Mouse (Mus musculus) splenic B cell, adult 2 months (primary cell): ENCODE results near the gene Ntm.

ENCODE experiments used
- DNase-seq: peaks from one replicate; pipeline ENCODE4 v3.0.0-alpha.2; 2011; ENCODE audit warnings: low read depth, low spot score
- H3K27me3 ChIP-seq: 2 replicates; pipeline ENCODE4 v1.6.1; 2012; ENCODE audit warnings: mild to moderate bottlenecking, low read length, moderate library complexity, mixed read lengths; ENCODE audit not compliant: control insufficient read depth, poor library complexity, insufficient read depth, severe bottlenecking
- H3K36me3 ChIP-seq: 2 replicates; pipeline ENCODE4 v1.6.1; 2012; ENCODE audit warnings: mild to moderate bottlenecking, low read length, moderate library complexity, mixed read lengths; ENCODE audit not compliant: control insufficient read depth, poor library complexity, insufficient read depth, severe bottlenecking

Gene Ntm

DNA sequence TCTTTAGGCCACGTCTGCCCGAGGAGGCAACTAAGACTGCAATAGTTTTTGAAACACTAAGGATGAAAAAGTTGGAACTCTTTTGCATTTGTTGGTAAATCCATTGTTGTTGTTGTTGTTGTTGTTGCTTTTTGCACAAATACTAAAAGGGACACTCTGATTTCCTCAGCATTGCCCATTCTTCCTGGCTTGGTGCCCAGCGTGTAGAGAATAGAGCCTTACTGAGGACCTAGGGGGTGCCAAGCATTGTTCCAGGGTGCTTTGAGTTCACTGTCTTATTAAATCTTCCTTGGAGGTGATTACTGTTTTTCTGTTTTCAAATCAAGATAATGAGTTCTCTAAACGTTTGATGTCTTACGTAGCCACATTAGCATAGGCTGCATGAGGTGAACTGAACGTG lies 428.2 kb downstream of the Ntm start:
- no peak for DNase-seq
- H3K36me3 ChIP-seq = no peaks in the 10 kb centered on the region
- no peaks in the 10 kb centered on the region for H3K27me3 ChIP-seq

DNA sequence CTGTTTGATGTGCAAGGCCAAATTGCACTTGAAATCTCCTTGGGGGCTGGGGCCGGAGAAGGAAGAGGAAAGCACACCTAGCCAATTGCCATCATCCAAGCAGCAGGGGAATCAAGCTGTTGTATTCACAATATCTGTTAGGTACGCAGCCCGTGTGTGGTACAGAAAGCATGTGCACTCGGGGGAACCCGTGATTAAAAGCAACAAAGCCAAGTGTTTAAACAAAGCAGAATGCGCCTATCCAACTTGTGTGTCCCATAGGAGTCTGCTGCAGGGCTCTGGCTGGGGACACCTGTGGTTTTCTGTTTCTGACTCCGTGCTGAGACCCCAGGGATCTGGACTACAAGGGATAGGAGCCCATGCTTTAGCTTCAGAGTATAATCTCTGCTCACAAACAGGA lies 428.6 kb downstream of the Ntm start:
- no peaks in the 10 kb centered on the region for H3K27me3 ChIP-seq
- DNase-seq = no peak
- H3K36me3 ChIP-seq = no peaks in the 10 kb centered on the region

DNA sequence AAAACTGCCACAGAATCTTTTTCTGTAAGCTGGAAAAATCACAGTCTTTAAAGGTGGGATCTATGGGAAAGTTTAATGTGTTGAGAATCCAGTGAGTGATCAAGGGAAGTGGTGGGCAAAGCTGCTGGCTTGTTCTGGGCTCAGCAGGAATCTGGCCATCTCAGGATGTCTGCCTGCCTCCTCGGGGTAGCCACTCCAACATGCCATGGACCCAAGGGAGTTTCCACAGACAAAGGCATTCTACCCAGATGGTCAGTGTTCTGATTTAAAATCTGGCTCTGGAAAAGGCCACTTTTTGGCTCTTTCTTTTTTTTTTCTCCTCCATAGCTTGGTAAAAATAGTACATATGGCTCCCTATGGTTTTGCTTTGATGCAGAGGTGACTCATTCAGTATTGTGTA lies 429.4 kb downstream of the Ntm start:
- H3K27me3 ChIP-seq = no peaks in the 10 kb centered on the region
- no peak for DNase-seq
- no peaks in the 10 kb centered on the region for H3K36me3 ChIP-seq

DNA sequence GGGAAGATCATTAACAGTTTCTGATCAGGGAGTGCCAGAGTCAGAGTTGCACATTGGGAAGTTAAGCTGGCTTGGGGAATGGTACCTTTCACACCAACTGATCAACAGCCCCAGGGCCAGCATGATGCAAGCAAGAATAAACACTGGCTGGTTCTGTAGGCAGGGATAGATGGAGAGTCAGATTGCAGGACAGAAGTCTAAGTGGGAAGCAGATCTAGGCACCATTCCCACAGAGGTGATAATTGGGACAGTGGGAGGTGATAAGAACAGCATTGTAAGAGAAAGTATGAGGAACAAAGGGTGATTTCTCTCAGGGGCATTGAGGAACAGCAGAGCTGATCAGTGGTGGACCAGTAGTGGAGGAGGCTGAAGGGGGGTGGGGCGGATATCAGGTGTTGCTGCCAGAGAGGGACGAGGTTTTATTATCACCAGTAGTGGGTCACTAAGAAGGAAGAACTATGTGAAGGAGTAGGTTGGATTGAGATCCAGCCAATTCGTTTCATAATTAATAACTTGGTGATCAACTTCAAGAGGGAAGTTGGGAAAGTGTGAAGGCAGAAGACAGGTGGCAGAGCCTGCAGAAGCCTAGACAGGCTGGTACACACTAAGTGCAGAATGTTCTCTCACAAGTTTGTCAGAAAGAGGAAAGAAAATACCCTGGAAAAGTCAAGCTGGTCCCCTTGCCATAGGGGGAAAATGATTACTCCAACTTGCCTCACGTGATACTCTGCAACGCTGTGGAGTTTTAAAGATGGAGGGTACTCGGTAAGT lies 431.6 kb downstream of the Ntm start:
- no peak for DNase-seq
- Histone ChIP-seq H3K27me3 (no peaks in the 10 kb centered on the region), H3K36me3 (no peaks in the 10 kb centered on the region)

DNA sequence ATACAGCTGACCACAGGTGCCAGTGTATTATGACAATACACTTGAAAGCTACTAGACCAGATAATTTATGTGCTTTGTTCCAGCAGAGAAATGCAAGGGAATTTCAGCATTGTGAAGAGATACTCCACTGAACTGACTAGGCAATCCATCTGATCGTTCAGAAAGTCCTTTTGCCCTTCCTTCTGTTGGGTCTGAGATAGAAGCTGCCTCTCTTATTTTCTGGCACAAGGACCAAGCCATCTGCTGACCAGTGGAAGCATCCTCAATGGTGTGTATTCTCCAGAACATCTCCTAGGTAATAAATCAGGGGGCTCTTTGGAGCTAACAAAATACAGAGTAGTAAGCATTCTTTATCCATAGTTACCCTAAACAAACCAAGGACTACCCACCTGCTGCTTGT lies 438.8 kb downstream of the Ntm start:
- Histone ChIP-seq H3K36me3 (no peaks in the 10 kb centered on the region), H3K27me3 (no peaks in the 10 kb centered on the region)
- DNase-seq = no peak

DNA sequence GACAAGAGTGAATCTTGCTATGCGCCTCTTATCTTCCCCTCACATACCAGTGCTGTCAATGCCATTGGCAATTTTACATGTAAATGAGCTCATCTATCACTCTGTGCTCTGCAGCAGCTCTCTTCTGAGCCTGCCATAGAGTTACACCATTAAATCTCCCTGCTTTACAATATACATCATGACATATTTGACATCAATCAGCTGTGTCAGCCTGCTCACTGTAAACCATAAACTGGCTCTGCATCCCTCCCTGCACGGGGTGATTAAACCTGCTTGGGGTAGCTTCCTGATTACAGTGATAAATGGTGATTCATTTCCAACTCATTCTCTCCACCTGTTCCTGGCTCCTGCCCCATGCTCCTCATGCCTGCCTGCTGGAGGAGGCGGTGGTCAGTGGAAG lies 439.7 kb downstream of the Ntm start:
- Histone ChIP-seq H3K36me3 (no peaks in the 10 kb centered on the region), H3K27me3 (no peaks in the 10 kb centered on the region)
- no peak for DNase-seq

DNA sequence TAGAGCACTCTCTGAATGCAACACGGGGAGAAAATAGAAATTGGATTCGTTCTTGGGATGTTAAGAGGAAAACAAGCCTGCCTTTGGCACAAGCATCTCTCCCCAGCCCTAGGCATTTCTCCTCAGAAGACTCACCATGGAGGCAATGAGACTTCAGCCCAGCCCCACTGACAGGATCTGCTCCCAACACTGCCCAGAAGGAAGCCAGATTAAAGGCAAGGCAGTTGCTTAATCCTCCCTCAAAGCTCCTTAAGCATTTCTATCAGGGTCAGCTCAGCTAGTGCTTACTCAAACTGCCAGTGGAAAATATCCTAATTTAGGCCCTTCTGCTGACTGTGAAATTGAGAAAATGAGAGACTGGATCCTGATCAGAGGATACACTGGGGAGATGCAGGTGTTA lies 443.8 kb downstream of the Ntm start:
- no peaks in the 10 kb centered on the region for H3K36me3 ChIP-seq
- no peaks in the 10 kb centered on the region for H3K27me3 ChIP-seq
- no peak for DNase-seq

DNA sequence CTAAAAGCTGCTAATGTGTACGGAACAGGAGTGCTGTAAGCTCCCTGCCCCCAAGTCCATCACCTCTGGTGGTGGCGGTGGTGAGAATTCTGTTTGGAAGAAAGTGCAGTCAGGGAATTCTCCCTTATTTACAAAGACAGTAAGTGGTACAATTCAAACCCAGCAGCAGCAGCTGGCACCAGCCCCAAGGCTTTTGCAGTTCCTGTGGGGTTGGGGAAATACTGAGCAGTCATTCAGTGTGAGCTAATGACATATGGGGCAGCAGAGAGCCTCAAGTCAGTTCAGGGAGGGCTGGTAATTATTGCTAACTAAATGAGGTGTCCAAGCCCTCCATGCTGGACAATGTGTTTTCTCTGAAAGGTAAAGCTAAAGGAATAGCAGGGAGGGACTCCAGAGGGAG lies 446.3 kb downstream of the Ntm start:
- no peaks in the 10 kb centered on the region for H3K36me3 ChIP-seq
- DNase-seq = no peak
- H3K27me3 ChIP-seq = no peaks in the 10 kb centered on the region

DNA sequence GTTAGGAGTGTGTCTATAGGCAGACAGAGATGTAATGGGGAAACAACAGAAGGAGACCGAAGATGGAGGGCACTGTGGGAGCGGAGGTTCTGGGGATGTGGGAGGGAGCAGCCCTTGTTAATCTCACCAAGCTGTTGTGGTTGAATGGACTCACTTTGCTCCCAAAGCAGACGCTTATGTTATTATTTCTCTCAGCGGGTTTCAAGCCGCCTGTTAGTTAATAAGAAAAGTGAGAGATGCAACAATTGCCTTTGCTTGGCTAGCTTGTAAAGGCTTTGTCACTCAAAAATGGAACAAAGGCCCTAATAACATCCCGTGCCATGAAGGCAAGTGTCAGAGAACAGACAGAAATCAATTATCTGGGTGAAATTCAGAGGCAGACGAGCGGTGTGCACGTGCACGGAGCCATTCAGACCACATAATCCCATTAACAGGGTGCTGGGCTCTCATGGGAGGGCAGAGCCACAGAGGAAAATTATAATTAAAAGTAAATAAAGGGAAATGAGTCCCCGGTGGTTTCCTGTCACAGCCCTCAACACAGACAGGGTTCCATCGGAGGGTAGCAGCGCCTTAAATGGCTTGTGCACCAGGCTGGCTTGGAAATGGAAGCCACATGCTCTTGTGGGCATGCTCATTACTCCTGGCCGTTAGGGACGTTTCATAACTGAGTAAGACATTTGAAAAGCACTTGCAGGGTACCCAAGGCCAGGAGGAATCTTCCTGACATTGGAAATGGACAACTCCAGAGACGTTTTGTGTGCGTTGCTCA lies 448.2 kb downstream of the Ntm start:
- DNase-seq = no peak
- H3K27me3 ChIP-seq = no peaks in the 10 kb centered on the region
- no peaks in the 10 kb centered on the region for H3K36me3 ChIP-seq

DNA sequence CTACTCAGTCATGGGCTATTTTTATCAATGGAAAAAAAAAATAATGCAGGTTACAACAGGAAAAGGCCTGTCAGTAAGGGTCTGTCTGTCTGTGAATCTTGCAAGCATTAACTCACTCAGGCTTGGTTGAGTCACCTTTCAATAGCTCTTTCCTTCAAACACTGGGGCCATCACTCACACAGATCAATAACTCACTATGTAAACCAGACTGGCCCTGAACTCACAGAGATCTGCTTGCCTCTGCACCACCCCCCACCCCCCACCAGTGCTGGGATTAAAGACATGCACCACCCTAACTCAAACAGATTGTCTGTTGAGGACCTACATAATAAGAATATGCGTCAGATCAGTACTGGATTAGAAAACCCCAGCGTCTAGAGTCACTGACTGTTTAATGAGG lies 466.9 kb downstream of the Ntm start:
- no peaks in the 10 kb centered on the region for H3K36me3 ChIP-seq
- no peak for DNase-seq
- H3K27me3 ChIP-seq = no peaks in the 10 kb centered on the region

DNA sequence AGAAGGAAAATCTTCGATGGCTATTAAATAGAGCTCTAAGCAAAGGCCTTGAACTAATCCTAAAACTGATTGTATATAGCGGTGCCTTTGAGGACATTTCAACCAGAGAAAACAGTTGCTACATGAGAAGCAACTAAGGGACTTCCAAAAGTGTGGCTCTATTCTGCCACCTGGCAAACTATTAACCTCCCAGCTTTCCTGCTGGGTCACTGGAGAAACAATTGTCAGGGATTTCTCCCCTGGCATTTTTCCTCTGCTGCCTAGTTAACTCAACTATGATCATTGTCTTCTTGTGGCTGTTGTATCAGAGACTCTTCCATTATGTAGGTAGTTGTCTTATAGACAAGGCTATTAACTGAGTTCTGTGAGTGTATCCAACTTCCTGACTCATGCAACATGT lies 480.7 kb downstream of the Ntm start:
- Histone ChIP-seq H3K36me3 (no peaks in the 10 kb centered on the region), H3K27me3 (no peaks in the 10 kb centered on the region)
- DNase-seq = no peak

DNA sequence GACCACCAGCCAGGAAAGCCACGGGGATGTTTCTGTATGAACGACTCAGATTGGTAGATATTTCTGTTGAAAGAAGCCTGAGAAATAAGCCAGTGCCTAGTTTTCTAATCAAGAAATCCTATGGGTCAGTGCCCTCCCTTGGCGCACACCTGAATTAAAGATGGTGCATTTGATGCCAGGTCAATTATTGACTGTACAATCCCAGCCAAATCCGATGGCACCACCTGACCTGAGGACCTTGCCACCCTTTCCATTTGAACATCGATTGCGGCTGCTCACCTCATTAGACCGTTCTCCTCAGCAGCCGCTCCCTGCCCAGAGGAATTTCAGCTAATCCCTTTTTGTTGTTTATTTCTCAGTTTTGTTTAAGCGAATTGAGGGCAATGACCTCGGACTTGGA lies 483.9 kb downstream of the Ntm start:
- Histone ChIP-seq H3K27me3 (no peaks in the 10 kb centered on the region), H3K36me3 (no peaks in the 10 kb centered on the region)
- DNase-seq = no peak

DNA sequence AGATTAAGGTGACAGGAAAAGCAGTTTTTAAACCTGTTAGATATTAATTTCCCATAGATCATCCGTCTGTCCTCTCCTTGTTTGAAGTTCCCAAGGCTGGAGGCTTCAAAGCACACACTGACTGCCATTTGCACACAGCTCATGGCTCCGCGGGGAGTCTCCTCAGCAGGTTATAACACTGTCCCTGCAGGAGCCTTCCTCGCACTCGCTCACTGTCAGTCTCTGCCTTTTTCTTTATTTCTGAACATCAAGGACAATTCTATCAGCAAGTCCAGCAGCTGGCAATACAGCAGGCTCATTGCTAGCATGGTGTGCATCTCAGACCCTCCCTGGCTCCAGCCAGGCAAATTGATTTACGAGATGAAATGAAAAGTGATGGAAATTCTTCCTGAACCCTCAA lies 485.7 kb downstream of the Ntm start:
- Histone ChIP-seq H3K27me3 (no peaks in the 10 kb centered on the region; the same call in 1 of the 2 replicates), H3K36me3 (no peaks in the 10 kb centered on the region)
- DNase-seq = no peak

DNA sequence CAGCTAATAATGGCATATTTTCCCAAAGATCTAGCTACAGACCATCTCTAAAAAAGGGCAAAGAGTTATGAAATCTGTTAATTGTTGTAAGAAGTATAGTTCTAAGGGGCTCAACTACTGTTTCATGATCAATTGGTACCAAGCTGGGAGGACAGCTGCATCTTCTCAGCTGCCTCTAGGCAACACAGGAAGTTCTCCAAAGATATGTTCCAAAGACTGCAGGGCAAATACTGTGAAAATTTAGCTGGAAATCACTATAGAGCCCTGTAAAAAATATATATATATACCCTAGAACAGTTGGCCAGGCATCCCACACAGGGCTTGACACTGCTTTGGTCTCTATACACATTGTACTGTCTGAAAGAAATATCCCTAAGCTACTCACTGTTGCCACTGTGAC lies 489.5 kb downstream of the Ntm start:
- Histone ChIP-seq H3K27me3 (no peaks in the 10 kb centered on the region; the same call in 1 of the 2 replicates), H3K36me3 (no peaks in the 10 kb centered on the region)
- no peak for DNase-seq

DNA sequence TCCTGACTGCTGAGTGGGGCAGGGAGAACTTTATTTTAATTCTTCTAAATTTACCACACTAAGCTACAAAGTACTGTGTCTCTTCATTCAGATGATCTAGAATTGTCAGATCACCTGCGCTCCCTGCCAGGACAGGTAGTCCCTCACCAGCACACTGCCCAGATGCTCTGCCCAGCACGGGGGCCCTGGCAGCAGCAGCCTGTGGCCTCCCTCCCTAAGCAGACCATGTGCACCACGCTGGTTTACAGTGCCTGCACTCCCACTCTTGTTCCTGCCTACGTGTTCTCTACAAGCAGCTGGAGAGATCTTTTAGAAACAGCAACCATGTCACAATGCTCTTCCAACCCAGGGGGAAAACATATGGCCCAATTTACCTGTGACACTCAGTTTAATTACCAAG lies 490.7 kb downstream of the Ntm start:
- no peaks in the 10 kb centered on the region; the same call in 1 of the 2 replicates for H3K27me3 ChIP-seq
- no peak for DNase-seq

More for the DNA sequence above, 490.7 kb downstream of the Ntm start:
- H3K36me3 ChIP-seq = no peaks in the 10 kb centered on the region
